Mouse (Mus musculus): ENCODE data around the gene Spryd4. TPM values are rescaled to one million over a fixed set of nuclear protein-coding genes. Genes with fewer than 3 reads are reported as not detected.

Gene Spryd4
- polyA plus RNA-seq, 1 experiment from 2014 or later, result 16.8 TPM

DNA sequence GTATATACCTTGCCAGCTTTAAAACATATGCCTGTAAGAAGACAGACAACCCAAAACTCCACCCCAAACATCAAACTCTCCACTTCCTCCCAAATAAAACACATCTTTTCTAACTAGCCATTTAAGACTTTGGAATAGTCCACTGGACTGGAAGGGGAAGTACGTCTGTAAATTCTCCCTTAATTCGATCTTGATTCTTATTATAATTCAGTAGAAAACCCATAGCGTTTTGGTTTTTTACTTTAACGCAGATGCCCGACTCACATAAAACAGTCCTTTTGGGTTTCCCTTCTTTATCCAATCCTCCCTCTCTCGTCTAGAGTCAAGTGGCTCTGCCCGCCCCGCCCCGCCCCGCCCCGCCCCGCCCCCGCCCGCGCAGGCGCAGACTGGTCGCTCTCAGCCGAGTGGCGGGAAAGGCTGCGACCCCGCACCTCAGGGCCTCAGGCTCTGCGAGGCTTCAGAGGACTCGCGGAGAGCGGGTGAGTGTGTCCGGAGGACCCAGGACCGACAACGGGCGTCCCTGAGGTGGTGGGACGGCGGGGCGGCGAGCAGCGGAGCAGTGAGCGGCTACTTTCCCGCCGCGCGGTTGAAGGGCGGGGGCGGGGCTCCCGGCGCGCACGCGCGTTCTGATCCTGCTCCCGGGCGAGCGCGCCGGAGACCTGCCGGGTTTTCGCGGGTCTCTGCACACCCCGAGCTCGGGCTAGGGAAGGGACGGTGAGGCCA, 20.3 kb upstream of the Spryd4 start, which contains the start of gene Timeless:
Gene Timeless, plus strand, starts transcription at position 369 of the 723 bp plus-strand sequence.
- DNase-seq (peak; percentile 92), ATAC-seq (ENCODE audit: low FRiP score, low TSS enrichment) (peak; percentile 92)
- H3K4me1 ChIP-seq (ENCODE audit: control insufficient read depth, insufficient read depth, low read length), result peaks cover 3% of the 10 kb centered on the region; the same call in 1 of the 2 replicates
- under 1% methylated on average over 58 of the region's 58 CpGs for WGBS
- no peaks in the 10 kb centered on the region for H3K9me3 ChIP-seq (ENCODE audit: control insufficient read depth, low read length)
- peak within 1 kb of the TSS; percentile 70 for H3K4me3 ChIP-seq (replicated peaks; ENCODE audit: low read depth, low read length)
- no peaks in the 10 kb centered on the region for H3K27me3 ChIP-seq (ENCODE audit: control insufficient read depth, insufficient read depth, low read length)
- no peaks in the 10 kb centered on the region for H3K36me3 ChIP-seq (ENCODE audit: control insufficient read depth, insufficient read depth, low read length)
- H3K9ac ChIP-seq (replicated peaks; ENCODE audit: low read length), result peak within 1 kb of the TSS; percentile 72
- peak within 1 kb of the TSS; percentile 65 for H3K4me2 ChIP-seq (ENCODE audit: low read length)
- H3K27ac ChIP-seq (replicated peaks; ENCODE audit: low read depth, low read length), result peak within 1 kb of the TSS; percentile 89

DNA sequence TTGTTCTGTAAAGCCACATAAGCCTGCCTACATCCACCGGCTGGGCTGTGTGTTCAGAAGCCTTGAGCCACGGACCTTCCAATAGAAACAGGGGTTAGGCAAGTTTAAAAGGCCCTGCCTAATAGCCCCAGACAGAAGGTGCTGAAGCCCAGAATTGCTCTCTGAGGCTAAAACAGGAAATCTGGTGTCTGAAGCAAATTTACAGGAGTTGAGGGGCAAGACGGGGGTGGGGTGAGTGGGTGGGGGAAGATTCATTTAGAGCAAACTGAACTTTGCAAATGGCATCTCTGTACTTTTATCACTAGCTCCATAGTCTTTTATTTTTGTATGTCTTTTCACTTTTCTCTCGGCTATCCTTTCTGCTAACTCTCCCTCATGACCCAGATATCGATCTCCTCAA, 19.5 kb upstream of the Spryd4 start:
- WGBS, result 21% methylated on average over 5 of the region's 5 CpGs
- Histone ChIP-seq H3K4me3 (replicated peaks; ENCODE audit: low read depth, low read length) (peak overlapping the region; percentile 70), H3K9me3 (ENCODE audit: control insufficient read depth, low read length) (no peaks in the 10 kb centered on the region), H3K27me3 (ENCODE audit: control insufficient read depth, insufficient read depth, low read length) (no peaks in the 10 kb centered on the region), H3K9ac (replicated peaks; ENCODE audit: low read length) (no peak overlapping the region), H3K27ac (replicated peaks; ENCODE audit: low read depth, low read length) (no peak overlapping the region), H3K4me1 (ENCODE audit: control insufficient read depth, insufficient read depth, low read length) (peaks cover 3% of the 10 kb centered on the region; the same call in 1 of the 2 replicates), H3K4me2 (ENCODE audit: low read length) (peak overlapping the region; percentile 65), H3K36me3 (ENCODE audit: control insufficient read depth, insufficient read depth, low read length) (no peaks in the 10 kb centered on the region)
- no peak for DNase-seq
- ATAC-seq (ENCODE audit: low FRiP score, low TSS enrichment), result no peak

DNA sequence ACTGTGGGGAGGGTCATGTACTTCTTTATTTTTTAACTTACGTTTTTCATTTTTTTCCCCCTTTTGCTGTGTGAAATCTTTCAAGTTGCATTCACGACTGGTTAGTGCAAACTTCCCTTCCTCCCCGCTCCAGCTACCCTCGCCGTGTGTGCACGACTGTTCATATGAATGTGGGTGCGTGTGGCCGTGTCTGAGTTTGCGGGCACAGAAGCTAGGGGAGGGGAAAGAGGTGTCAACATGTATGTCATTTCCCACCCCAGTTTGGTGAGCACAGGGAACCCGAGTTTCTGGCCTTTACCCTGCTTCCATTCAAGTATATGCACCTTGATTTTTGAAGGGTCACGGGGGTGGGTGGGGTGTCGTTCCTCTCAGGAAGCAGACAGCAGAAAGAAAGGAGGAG, 19.0 kb upstream of the Spryd4 start:
- no peak for ATAC-seq (ENCODE audit: low FRiP score, low TSS enrichment)
- no peak for DNase-seq

DNA sequence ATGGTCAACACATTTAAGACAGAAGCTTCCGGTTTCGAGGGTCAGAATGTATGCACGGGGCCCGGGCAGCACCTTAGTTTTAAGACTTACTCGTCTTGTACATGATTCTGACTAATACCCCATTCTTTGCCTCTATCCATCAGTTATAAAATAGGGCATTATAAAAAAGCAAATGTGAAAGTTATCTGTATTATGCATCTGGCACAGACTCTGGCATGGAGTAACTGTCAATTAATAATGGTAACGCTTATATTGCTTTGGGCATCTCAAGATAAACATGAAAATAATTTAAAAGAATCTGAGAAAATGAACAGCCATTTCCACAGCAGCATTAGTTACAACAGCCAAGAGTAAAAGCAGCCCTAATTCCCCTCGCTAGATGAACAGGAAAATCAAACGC, 16.4 kb upstream of the Spryd4 start:
- DNase-seq, result no peak
- no peak overlapping the region for H3K9ac ChIP-seq (replicated peaks; ENCODE audit: low read length)

More for the DNA sequence above, 19.0 kb upstream of the Spryd4 start:
- H3K9ac ChIP-seq (replicated peaks; ENCODE audit: low read length), result no peak overlapping the region
- H3K4me1 ChIP-seq (ENCODE audit: control insufficient read depth, insufficient read depth, low read length), result peaks cover 3% of the 10 kb centered on the region; the same call in 1 of the 2 replicates
- 86% methylated on average over 12 of the region's 12 CpGs for WGBS
- no peaks in the 10 kb centered on the region for H3K36me3 ChIP-seq (ENCODE audit: control insufficient read depth, insufficient read depth, low read length)
- H3K27ac ChIP-seq (replicated peaks; ENCODE audit: low read depth, low read length), result no peak overlapping the region
- H3K27me3 ChIP-seq (ENCODE audit: control insufficient read depth, insufficient read depth, low read length), result no peaks in the 10 kb centered on the region
- H3K4me2 ChIP-seq (ENCODE audit: low read length), result no peak overlapping the region
- no peaks in the 10 kb centered on the region for H3K9me3 ChIP-seq (ENCODE audit: control insufficient read depth, low read length)
- no peak overlapping the region for H3K4me3 ChIP-seq (replicated peaks; ENCODE audit: low read depth, low read length)

DNA sequence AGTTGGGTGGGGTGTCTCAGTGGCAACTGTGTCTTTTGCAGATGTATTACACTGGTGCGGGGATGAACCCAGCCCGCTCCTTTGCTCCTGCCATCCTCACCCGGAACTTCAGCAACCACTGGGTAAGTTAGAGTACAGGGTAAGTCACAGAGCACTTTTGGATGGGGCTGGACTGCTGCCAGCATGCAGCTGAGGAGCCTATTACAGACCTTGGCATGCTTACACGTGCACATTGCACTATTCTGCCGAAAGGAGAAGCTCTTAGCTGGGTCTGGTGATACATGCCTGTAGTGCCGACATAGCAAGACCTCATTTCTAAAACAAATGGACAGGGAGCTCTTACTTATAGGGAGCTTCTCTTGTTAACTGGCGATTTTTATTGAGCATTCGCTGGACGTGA, 16.0 kb upstream of the Spryd4 start:
- DNase-seq (no peak), ATAC-seq (ENCODE audit: low FRiP score, low TSS enrichment) (no peak)
- Histone ChIP-seq H3K27me3 (ENCODE audit: control insufficient read depth, insufficient read depth, low read length) (no peaks in the 10 kb centered on the region), H3K9me3 (ENCODE audit: control insufficient read depth, low read length) (no peaks in the 10 kb centered on the region), H3K4me3 (replicated peaks; ENCODE audit: low read depth, low read length) (no peak overlapping the region), H3K4me1 (ENCODE audit: control insufficient read depth, insufficient read depth, low read length) (no peaks in the 10 kb centered on the region), H3K4me2 (ENCODE audit: low read length) (no peak overlapping the region), H3K36me3 (ENCODE audit: control insufficient read depth, insufficient read depth, low read length) (no peaks in the 10 kb centered on the region), H3K9ac (replicated peaks; ENCODE audit: low read length) (no peak overlapping the region), H3K27ac (replicated peaks; ENCODE audit: low read depth, low read length) (no peak overlapping the region)
- 89% methylated on average over 9 of the region's 9 CpGs for WGBS

More for the DNA sequence above, 16.4 kb upstream of the Spryd4 start:
- Histone ChIP-seq H3K9me3 (ENCODE audit: control insufficient read depth, low read length) (no peaks in the 10 kb centered on the region), H3K4me3 (replicated peaks; ENCODE audit: low read depth, low read length) (no peak overlapping the region), H3K27ac (replicated peaks; ENCODE audit: low read depth, low read length) (no peak overlapping the region), H3K4me1 (ENCODE audit: control insufficient read depth, insufficient read depth, low read length) (peaks cover 3% of the 10 kb centered on the region; the same call in 1 of the 2 replicates), H3K36me3 (ENCODE audit: control insufficient read depth, insufficient read depth, low read length) (no peaks in the 10 kb centered on the region), H3K4me2 (ENCODE audit: low read length) (no peak overlapping the region), H3K27me3 (ENCODE audit: control insufficient read depth, insufficient read depth, low read length) (no peaks in the 10 kb centered on the region)
- no peak for ATAC-seq (ENCODE audit: low FRiP score, low TSS enrichment)
- 95% methylated on average over 8 of the region's 8 CpGs for WGBS

DNA sequence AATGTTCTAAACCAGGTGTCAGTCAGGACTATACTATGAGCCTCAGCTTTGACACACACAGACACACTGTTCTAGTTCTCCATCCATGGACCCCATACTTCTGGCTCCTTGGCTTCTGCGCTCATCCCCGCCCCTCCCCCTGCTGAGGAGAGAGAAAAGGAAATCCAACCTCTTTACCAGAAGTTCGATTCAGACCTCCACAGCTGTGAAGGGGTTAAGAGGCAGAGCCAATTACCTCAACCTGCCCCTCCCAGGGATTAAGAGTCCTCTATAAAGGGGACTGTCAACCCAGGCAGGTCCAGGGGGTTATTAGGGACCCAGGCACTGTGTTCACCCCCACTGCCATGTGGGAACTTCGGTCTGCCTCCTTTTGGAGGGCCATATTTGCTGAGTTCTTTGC, 13.9 kb upstream of the Spryd4 start, which contains the start of gene Mip:
Gene Mip, plus strand, starts transcription at position 301 of the 400 bp plus-strand sequence.
- H3K27ac ChIP-seq (replicated peaks; ENCODE audit: low read depth, low read length), result no peak within 1 kb of the TSS
- no peaks in the 10 kb centered on the region for H3K27me3 ChIP-seq (ENCODE audit: control insufficient read depth, insufficient read depth, low read length)
- no peak within 1 kb of the TSS; the same call in 1 of the 2 replicates for H3K9ac ChIP-seq (replicated peaks; ENCODE audit: low read length)
- no peaks in the 10 kb centered on the region for H3K36me3 ChIP-seq (ENCODE audit: control insufficient read depth, insufficient read depth, low read length)
- DNase-seq, result no peak
- H3K4me1 ChIP-seq (ENCODE audit: control insufficient read depth, insufficient read depth, low read length), result no peaks in the 10 kb centered on the region
- WGBS, result 31% methylated on average over 4 of the region's 4 CpGs
- H3K4me2 ChIP-seq (ENCODE audit: low read length), result no peak within 1 kb of the TSS
- H3K9me3 ChIP-seq (ENCODE audit: control insufficient read depth, low read length), result no peaks in the 10 kb centered on the region
- ATAC-seq (ENCODE audit: low FRiP score, low TSS enrichment), result no peak
- no peak within 1 kb of the TSS for H3K4me3 ChIP-seq (replicated peaks; ENCODE audit: low read depth, low read length)

DNA sequence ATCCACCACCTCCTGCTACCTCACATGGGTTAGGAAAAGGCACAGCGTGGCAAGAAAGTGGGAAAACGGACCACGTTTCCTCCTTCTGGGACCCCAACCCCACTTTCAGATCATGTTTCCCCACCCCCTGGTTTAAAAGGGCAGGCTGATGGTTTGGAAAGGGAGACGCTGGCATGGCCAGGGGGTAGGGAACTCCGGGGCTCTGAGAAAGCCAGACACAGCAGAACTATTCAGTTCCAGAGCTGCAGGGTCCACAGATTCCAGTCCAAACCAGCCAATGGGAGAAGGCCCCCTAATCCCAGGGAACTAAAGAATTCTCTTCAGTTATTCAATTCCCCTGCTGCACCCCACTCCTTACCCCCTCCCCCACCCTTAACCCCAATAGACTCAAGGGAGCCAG, 13.5 kb upstream of the Spryd4 start:
- no peak overlapping the region; the same call in 1 of the 2 replicates for H3K9ac ChIP-seq (replicated peaks; ENCODE audit: low read length)
- H3K27ac ChIP-seq (replicated peaks; ENCODE audit: low read depth, low read length), result no peak overlapping the region
- H3K27me3 ChIP-seq (ENCODE audit: control insufficient read depth, insufficient read depth, low read length), result no peaks in the 10 kb centered on the region
- H3K36me3 ChIP-seq (ENCODE audit: control insufficient read depth, insufficient read depth, low read length), result no peaks in the 10 kb centered on the region
- DNase-seq (no peak), ATAC-seq (ENCODE audit: low FRiP score, low TSS enrichment) (no peak)
- H3K4me2 ChIP-seq (ENCODE audit: low read length), result no peak overlapping the region
- 39% methylated on average over 5 of the region's 5 CpGs for WGBS
- H3K9me3 ChIP-seq (ENCODE audit: control insufficient read depth, low read length), result no peaks in the 10 kb centered on the region
- no peak overlapping the region for H3K4me3 ChIP-seq (replicated peaks; ENCODE audit: low read depth, low read length)
- H3K4me1 ChIP-seq (ENCODE audit: control insufficient read depth, insufficient read depth, low read length), result no peaks in the 10 kb centered on the region

DNA sequence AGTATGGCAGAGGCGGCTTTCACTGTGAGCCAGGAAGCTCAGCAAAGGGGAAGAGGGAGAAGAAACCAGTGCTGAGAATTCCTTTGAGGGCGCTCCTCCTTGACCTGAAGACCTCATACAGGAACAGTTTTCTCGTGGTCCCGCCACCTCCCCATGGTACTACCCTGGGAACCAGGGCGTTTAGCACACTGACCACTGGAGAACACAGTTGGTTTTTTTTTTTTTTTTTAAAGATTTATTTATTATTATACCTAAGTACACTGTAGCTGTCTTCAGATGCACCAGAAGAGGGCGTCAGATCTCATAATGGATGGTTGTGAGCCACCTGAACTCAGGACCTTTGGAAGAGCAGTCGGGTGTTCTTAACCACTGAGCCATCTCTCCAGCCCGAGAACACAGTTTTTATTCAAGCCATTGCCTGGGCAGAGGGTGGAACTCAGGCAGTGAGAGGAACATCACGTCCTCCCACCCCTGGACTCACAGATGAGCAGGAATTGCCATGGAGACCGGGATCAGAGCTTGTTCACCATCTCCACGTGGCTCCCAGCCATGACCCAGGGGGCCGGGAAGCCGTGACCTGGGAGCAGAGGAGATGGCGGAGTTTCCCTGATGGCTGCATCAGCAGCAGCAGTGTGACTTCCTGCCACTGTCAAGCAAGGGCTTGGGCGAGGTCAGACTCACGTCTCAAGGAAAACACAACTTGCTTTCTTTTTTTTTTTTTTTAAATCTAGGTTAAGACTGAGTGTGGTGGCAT, 10.1 kb upstream of the Spryd4 start:
- no peak overlapping the region for H3K9ac ChIP-seq (replicated peaks; ENCODE audit: low read length)
- no peak overlapping the region for H3K4me3 ChIP-seq (replicated peaks; ENCODE audit: low read depth, low read length)
- ATAC-seq (ENCODE audit: low FRiP score, low TSS enrichment), result no peak
- no peaks in the 10 kb centered on the region for H3K9me3 ChIP-seq (ENCODE audit: control insufficient read depth, low read length)
- no peak overlapping the region for H3K27ac ChIP-seq (replicated peaks; ENCODE audit: low read depth, low read length)
- no peaks in the 10 kb centered on the region for H3K4me1 ChIP-seq (ENCODE audit: control insufficient read depth, insufficient read depth, low read length)
- DNase-seq, result no peak
- H3K4me2 ChIP-seq (ENCODE audit: low read length), result no peak overlapping the region
- no peaks in the 10 kb centered on the region for H3K36me3 ChIP-seq (ENCODE audit: control insufficient read depth, insufficient read depth, low read length)
- H3K27me3 ChIP-seq (ENCODE audit: control insufficient read depth, insufficient read depth, low read length), result no peaks in the 10 kb centered on the region
- 67% methylated on average over 16 of the region's 16 CpGs for WGBS

Measured in midbrain, embryonic 14.5 days (tissue).